Mouse (Mus musculus) cerebellum, adult 8-10 months (tissue): Measurements from ENCODE around the gene Casp1.

ENCODE experiments used
- DNase-seq: peaks from one replicate; pipeline ENCODE4 v3.0.0; 2022

The Casp1 gene

DNA sequence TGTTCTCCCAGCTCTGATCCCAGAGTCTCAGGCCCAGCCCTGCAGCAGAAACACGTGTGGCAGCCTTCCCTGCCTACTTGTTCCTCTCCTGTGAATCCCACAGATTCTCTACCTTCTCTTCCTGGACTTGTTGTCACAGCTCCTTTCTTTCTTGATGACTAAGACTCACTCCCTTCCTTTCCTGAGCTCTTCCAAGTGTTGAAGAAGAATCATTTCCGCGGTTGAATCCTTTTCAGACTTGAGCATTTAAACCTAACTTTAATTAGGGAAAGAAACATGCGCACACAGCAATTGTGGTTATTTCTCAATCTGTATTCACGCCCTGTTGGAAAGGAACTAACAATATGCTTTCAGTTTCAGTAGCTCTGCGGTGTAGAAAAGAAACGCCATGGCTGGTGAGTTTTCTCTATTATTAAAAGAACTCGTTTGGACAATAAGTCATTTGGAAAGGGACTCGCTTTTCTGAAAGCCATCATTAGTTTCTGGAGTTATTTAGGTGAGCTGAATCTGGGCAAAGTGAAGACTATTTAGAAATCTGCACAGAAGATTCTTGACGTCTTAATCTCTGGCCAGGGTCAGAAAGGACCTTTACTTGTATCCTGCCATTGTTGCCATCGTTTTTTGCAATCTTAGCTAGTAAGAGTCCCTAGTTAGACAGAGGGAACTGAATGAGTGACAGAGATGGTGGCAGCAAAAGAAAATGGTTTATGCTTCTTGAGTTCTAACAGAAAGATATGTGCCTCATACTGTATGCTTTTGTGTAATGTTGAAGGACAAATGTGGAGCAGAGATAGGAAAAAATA lies at the start of gene Casp1:
Casp1 (plus strand) TSS at position 189 of the 803 bp plus-strand sequence.
- DNase-seq: no peak

DNA sequence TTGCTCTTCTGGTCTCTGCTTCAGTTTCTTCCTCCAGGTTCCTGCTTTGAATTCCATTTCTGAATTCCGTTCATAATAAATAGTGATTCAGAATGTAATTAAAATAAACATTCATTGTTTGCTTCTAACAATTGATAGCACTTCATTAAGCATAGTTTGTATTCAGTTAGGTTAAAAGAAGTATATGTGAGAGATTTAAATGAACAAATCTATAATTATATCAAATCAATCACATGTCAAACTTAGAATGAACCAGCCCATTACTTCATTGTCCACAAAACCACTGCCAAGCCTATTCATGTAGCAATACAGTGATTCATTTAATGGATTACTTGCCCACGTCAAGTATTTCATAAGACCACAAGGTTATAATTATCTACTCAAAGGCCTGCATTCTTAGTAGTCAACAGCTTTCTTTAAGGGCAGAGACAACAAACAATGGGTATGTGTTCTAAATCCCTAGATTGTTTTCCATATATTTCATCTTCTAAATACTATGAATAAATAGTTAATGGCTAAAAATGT lies 34.3 kb upstream of the Casp1 start:
- DNase-seq: no peak

DNA sequence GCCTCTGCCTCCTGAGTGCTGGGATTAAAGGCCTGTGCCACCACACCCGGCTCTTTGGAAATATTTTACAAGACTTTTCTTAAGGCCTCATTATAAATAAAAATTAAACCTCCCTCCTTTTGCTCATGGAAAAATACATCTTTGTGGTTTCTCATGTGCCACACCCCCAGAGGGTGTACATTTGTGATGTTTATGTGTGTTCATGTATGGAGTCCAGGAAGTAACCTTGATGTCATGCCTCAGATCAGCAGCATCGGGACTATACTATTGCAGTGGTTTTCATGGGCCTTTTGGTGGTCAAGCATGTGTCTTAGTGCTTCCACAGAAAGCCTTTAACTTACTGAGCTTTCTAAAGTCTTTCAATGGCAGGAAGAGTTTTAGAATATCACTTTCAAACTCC lies 28.0 kb upstream of the Casp1 start:
- no peak for DNase-seq

DNA sequence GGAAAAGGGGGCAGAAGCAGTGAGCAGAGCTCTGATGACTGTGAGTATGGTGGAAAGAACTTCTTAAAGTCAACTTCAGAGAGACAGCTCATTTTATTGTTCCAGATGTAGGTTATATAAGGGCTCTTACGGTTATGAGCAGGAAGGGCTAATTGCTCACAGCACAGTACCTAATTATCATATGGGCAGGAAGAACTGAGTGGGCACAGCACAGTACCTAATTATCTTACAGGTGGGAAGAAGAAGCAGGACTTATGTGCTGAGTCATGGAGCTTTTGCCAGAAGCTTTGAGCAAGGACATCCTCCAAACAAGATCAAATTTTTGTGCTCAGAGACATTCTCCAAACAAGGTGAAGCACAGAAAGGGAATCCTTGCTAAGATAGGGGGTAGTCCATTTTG lies 27.4 kb upstream of the Casp1 start:
- DNase-seq: no peak

DNA sequence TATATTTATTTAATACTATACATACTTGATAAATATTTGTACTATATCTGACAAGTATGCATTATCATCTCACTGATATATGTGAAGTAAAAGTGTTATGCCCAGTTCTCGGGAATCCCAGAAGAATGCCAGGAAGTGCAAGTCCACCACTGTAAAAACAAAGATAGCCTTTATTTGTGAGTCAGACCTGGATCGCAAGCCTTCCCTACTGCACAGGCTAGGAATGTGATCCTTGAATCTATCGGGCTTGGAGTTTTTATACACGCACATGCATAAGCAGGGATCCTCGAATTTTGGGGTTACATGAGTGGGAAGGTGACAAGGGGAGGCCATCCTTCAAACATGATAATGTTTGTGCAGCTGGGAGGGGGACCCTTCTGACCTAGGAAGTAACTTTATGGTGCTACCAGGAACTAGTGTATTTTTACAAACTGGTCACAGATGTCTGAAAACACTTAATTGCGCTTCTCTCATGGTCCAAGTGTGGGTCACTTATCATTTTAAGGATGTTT lies 26.9 kb upstream of the Casp1 start:
- DNase-seq: no peak

DNA sequence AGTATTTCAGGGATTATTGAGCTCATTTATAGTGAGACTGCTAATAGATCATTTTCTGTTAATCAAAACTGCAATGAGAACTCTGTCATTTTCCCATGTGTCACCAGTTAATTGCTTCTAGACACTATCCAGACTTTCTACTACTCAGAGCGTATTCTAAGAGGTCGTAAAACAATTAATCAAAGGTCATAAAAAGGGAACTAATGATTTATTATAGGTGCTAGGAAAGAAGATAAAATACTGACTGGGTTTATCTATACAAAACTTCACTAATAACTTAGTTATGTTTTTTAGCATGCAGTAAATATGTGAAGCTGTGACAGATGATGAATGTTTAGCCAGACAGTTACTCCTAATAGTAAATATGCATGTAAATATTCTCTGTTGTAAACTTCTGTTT lies 12.2 kb upstream of the Casp1 start:
- DNase-seq: no peak

DNA sequence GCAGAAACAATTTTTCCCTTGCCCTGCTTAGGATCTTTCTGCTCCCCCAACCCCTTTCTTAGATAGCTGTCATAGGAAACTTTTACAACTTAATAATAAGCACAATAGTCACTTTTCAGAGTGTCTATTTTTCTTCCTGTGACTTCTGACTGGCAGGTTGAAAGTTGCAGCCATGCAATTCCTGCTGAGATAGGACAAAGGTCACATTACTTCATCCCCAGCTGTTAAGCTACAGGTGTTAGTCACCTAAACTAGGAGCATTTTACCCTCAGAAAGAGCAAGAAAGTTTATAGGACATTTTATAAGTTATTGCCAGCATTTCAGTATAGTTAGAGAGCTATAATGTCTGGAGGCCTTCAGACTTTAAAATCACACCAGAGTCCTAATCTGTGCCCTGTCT lies 11.7 kb upstream of the Casp1 start:
- no peak for DNase-seq

DNA sequence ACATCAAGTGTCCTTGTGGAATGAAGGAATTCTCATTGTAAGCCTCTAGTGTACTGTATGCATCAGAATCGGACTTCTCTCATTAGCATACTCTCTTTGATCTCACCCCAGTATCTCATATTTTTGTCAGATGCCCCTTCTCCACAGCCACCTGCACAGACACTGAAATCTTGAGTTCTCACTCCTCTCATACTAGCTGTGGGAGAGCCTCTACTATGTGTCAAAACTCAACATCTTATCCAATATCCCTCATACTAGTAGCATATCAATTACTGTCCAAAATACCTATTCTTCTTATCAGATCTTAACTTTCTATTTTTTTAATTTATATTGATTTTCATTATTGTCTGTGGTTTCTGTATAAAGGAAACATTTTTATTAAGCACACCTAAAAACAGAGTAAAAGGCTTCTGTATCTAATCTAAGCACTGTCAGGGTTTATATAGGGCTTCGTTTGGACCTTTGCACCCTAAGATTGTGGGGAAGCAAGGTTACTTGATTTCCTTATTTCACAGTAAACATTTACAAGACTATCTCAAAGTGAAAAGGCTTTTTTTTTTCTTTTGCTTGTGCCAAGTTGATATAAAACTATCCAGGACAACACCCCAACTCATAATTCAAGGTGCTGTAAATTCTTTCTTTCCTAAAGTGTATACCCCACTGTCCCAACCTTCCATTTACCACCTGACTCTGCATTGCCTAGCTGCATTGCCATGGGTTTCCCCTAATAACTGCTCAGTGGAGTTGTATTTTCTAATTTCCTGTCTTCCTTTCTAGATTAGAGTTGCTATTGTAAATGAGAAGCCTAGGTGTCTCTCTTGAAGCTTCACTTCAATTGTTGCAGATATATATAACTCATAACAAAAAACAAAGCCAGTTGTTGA lies 1.7 kb upstream of the Casp1 start:
- DNase-seq: no peak

DNA sequence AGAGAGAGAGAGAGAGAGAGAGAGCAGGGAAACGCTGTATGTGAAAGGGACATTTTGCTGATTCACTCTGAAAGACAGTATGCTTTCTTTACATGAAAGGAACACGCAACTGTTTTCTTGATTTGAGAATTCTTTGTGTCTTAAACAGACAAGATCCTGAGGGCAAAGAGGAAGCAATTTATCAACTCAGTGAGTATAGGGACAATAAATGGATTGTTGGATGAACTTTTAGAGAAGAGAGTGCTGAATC lies 740 bp downstream of the Casp1 start:
- no peak for DNase-seq

DNA sequence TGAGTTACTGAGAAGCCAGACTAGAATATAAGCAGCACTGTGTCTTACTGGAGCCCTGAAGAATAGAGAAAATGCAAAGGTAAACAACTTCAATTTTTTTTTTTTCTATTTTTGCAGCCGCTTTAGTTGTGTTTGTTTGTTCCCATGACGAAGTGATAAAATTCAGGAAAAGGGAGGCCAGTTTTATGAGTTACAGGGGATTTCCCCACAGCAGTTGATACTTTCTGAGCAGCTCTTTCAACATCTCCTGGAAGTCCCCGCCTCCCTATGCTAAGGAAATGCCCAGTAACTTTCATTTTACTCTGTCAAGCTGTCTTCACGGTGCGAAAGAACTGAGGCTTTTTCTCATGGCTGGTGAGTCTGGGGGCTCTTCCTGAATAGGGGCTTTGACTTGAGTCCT lies 10.2 kb downstream of the Casp1 start, which contains the start of gene Casp4:
Casp4 (plus strand) TSS at position 268 of the 400 bp plus-strand sequence.
- no peak for DNase-seq

DNA sequence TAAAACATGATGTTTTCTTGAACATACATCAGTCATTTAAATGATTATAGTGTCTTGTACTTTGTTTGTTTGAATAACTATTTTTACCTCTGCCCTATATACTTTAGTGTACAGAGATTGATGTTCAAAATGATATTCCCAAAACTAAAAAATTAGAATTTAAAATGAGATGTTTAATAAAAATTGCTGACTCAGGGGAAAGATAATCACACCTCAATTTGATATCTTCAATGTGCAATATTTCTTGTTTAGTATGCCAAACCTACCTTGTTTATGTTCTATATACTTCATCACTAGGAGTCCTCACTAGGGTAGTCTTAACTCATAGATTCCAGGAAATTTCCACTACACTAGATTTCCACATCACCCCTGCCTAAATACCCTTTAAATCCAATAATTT lies 11.8 kb downstream of the Casp1 start:
- DNase-seq: no peak

DNA sequence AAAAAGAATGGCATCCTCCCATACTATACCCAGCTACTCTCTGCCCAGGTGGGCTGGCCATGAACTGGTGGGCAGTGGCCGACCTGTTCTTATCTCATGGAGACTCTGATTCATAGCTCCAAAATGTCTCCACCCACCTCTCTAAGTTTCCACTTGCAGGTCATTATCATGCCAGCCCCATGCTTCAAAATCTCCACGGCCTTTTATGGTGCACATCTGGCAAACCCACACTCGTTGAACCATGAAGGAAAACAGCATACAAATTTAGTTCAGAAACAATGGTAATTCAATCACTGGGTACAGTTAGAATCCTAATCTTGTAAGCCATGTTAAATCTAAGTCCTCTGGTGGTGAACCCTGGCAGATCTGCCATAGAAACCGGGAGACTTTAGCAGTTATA lies 13.1 kb downstream of the Casp1 start:
- no peak for DNase-seq

DNA sequence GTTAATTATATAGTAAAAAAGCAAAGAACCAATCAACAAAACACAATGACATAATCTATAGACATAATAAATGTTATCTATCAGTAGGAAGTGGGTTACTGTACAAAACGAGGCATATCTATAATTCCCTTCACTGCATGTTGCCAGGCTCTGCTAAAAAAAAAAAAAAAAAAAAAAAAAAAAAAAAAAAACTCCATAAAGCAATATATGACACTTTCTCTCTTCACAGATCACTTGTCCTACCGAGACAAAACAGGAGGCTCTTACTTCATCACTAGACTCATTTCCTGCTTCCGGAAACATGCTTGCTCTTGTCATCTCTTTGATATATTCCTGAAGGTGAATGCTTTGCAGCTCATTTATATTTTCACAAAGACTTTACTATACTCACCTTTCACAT lies 29.9 kb downstream of the Casp1 start:
- no peak for DNase-seq

DNA sequence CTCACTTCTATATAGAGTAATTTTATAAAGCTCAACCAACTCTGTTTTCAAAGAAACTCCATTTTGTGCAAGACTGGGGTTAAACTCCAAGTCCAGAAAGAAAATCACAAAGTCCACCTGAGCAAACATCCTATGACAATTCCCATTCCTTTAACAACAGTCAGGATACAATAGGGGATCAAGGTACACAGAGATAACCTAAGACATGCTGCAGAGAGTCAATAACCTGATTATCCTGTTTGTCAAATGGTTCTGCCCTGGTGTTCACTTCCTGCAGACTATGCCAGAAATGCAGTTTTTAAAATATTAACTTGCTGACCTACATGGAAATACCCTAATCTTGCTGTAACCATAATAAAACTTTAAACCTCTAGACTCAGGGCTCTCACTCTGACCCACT lies 34.1 kb downstream of the Casp1 start:
- no peak for DNase-seq

DNA sequence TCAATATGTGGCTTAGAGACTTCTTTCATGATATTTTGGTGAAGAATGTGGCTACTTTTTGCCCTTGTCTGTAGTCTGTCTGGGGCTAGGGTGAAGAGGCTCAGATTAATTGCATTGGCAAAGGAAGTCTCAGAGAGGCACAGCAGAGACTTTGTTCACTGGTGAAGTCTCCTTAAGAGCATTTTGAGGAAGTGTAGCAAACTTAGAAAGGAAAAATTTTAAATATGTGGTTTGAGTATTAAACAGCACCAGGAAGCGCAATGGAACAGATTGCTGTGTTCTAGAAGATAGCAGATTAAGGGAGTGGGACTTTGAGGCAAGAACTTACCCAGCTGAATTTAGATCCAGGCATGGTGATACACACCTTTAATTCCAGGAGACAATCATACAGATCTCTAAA lies 35.1 kb downstream of the Casp1 start:
- no peak for DNase-seq

DNA sequence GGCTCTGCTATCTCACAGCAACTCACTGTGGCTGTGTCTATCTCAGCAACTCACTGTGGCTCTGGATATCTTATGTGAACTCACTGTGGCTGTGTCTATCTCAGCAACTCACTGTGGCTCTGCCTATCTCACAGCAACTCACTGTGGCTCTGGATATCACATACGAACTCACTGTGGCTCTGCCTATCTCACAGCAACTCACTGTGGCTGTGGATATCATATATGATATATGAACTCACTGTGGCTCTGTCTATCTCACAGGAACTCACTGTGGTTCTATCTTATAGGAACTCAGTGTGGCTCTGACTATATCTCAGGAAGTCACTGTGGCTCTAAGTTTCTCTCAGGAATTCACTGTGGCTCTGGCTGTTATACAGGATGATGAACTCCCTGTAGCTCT lies 44.8 kb downstream of the Casp1 start:
- no peak for DNase-seq

DNA sequence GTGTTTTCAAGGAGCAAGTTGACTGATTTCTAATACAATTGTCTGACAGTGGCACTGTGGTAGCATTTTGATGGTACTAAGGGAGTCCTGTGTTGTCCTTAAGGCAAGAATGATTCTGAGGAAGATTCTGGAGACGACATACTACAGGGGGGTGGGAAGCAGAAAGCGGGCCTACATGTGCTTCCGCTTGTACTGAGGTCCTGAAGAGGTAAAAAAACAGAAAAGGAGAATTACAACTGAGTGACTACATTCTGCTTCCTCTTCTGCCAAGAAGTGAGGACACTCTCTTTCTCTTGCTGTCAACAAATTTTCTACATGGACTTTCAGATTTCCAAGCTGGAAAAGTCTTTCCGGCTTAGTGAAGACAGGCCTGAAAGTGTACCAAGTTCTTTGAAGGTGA lies 45.8 kb downstream of the Casp1 start:
- no peak for DNase-seq

DNA sequence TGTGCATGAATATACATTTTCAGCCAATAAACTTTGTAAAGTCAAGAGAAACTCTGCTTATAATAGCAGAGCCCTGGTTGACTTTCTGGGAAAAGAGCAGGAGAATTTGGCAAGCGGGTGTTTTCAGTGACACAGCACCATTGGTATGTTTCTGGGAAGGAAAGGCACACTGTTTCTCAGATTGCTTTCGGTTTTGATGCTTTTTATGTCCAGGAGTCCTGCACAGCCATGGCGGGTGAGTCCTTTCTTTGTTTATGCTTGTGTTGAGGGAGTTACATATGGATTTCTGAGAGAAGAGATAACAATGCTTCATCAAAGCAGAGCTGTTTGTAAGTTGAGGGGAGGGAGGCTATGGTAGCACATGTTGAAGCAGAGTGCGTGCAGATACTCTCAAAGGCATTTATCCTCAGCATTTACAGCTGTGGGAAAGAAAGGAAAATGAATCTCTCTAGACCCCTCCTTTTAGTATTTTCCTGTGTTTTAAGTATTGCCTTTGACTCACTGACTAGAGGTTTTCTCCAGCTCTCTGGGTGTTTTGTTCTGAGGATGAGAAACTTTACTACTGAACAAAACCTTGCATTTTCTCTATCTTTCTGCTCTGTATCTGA lies 47.1 kb downstream of the Casp1 start, which contains the start of gene Casp12:
Casp12 (plus strand) TSS at position 140 of the 608 bp plus-strand sequence.
- DNase-seq: no peak

DNA sequence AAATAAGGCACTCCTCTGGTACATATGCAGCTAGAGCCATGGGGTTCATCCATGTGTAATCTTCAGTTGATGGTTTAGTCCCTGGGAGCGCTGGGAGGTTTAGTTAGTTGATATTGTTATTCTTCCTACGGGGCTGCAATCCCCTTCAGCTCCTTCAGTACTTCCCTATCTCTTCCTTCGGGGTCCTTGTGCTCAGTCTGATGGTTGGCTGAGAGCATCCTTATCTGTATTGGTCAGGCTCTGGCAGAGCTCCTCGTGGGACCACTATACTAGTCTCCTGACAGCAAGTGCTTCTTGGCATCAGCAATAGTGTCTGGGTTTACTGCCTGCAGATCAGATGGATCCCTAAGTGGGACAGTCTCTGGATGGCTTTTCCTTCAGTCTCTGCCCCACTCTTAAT lies 49.1 kb downstream of the Casp1 start:
- no peak for DNase-seq

DNA sequence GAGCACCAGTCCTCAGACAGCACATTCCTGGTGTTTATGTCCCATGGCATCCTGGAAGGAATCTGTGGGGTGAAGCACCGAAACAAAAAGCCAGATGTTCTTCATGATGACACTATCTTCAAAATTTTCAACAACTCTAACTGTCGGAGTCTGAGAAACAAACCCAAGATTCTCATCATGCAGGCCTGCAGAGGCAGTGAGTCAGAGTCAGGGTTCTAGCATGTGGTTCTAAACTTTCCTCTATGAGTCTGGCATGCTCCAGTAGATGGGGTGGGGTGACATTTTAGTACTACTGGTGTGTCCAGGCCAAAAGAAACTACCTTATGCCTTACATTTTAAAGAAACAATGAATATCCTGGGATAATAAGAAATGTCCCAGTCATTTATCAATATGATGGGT lies 55.4 kb downstream of the Casp1 start:
- no peak for DNase-seq

DNA sequence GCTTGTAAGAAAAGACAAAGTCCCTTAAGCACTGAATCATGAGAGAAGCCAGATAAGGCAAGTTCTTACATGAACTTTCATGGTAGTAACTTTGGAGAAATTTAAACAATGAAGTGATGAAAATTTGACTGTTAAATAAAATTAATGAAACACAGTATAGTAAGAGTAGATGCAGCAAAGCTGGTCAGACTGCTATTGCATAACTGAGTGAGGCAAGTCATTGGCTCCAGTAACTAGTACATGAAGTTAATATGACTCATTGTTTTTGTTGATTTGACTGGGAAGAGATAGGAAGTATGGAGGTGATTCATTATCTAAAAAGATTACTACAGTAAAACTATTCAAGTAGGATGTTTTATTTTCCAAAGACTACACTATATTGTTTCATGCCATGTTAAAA lies 58.5 kb downstream of the Casp1 start:
- no peak for DNase-seq
